Mouse (Mus musculus) kidney, embryonic 14.5 days (tissue): Measurements from ENCODE around the gene Gm20671. TPM values are rescaled to one million over a fixed set of nuclear protein-coding genes. Genes with fewer than 3 reads are reported as not detected.
"Not testable (repeated sequence)": the region's sequence is repeated elsewhere in the genome, so short reads cannot be mapped to it uniquely, and the experiment has no call there.

Experiments used
- ATAC-seq: fragments of 200-750 bp; cut with Nextera tagmentation; 2 replicates; pipeline ENCODE4 v1.8.0; 2017; ENCODE audit warnings: moderate number of reproducible peaks, mild to moderate bottlenecking, moderate TSS enrichment, moderate library complexity; ENCODE audit not compliant: low FRiP score, low TSS enrichment
- H3K27ac ChIP-seq: fragments of 300-500 bp; sonication (generic); 2 replicates; pipeline ENCODE4 v1.5.1; 2014; ENCODE audit warnings: low read depth, mild to moderate bottlenecking, low read length, moderate library complexity, mixed read lengths
- H3K27me3 ChIP-seq: fragments of 300-500 bp; sonication (generic); 2 replicates; pipeline ENCODE4 v1.6.1; 2014; ENCODE audit warnings: mild to moderate bottlenecking, low read length; ENCODE audit not compliant: control insufficient read depth, insufficient read depth
- H3K36me3 ChIP-seq: fragments of 300-500 bp; sonication (generic); 2 replicates; pipeline ENCODE4 v1.6.1; 2014; ENCODE audit warnings: low read length, mixed read lengths; ENCODE audit not compliant: control insufficient read depth, insufficient read depth
- H3K4me1 ChIP-seq: fragments of 300-500 bp; sonication (generic); 2 replicates; pipeline ENCODE4 v1.6.1; 2014; ENCODE audit warnings: low read length, mixed read lengths; ENCODE audit not compliant: control insufficient read depth, insufficient read depth
- H3K4me2 ChIP-seq: fragments of 300-500 bp; sonication (generic); replicated peaks from 2 replicates; pipeline ENCODE4 v1.6.1; 2014; ENCODE audit warnings: low read depth, mild to moderate bottlenecking, low read length
- H3K4me3 ChIP-seq: fragments of 300-500 bp; sonication (generic); 2 replicates; pipeline ENCODE4 v1.5.1; 2014; ENCODE audit warnings: mild to moderate bottlenecking, low read length
- H3K9ac ChIP-seq: fragments of 300-500 bp; sonication (generic); 2 replicates; pipeline ENCODE4 v1.6.1; 2014; ENCODE audit warnings: low read depth, mild to moderate bottlenecking, low read length, moderate library complexity
- H3K9me3 ChIP-seq: fragments of 300-500 bp; sonication (generic); 2 replicates; pipeline ENCODE4 v1.6.1; 2016; ENCODE audit warnings: low read length; ENCODE audit not compliant: control insufficient read depth
- WGBS: fragments of 180-500 bp; shearing (Covaris S2); extraction: QIAGEN DNeasy Blood & Tissue Kit; methylation state at CpG from one replicate; pipeline ENCODE4 v1.1.7; 2014; 5-methylcytosine and 5-hydroxymethylcytosine counted together
- polyA plus RNA-seq: library from polyadenylated mRNA; unstranded; fragments of >200 nt; fragmentation: Nextera tagmentation; extraction: Ambion mirVana; gene quantifications from 2 replicates; pipeline ENCODE4 v1.2.1, GENCODE M21; 2014

Gene Gm20671
- polyA plus RNA-seq, 1 experiment from 2014 or later: not detected

GRCm38 (mm10) chr5:32747650-32748375 lies 79.1 kb downstream of the Gm20671 start:
- no peak overlapping the region for H3K4me3 ChIP-seq
- 61% methylated on average over 6 of the region's 6 CpGs for WGBS
- ATAC-seq: no peak

GRCm38 (mm10) chr5:32745705-32746655 lies 80.9 kb downstream of the Gm20671 start:
- Histone ChIP-seq H3K4me2 (peak overlapping the region; percentile 54), H3K9me3 (no peaks in the 10 kb centered on the region)
- 2% methylated on average over 8 of the region's 10 CpGs for WGBS

More at GRCm38 (mm10) chr5:32747650-32748375, 79.1 kb downstream of the Gm20671 start:
- no peak overlapping the region for H3K4me2 ChIP-seq
- no peak overlapping the region for H3K27ac ChIP-seq
- peaks cover 23% of the 10 kb centered on the region for H3K4me1 ChIP-seq
- H3K27me3 ChIP-seq: no peaks in the 10 kb centered on the region
- H3K9me3 ChIP-seq: no peaks in the 10 kb centered on the region
- H3K36me3 ChIP-seq: no peaks in the 10 kb centered on the region
- no peak overlapping the region for H3K9ac ChIP-seq

GRCm38 (mm10) chr5:32742149-32742548 lies 84.8 kb downstream of the Gm20671 start:
- ATAC-seq: no peak
- Histone ChIP-seq H3K9me3 (no peaks in the 10 kb centered on the region), H3K4me2 (no peak overlapping the region), H3K36me3 (peaks cover 17% of the 10 kb centered on the region; the same call in 1 of the 2 replicates), H3K27ac (no peak overlapping the region), H3K9ac (no peak overlapping the region), H3K27me3 (no peaks in the 10 kb centered on the region), H3K4me3 (no peak overlapping the region), H3K4me1 (peaks cover 20% of the 10 kb centered on the region)
- WGBS: 71% methylated on average over 9 of the region's 9 CpGs

More at GRCm38 (mm10) chr5:32745705-32746655, 80.9 kb downstream of the Gm20671 start:
- peak overlapping the region; percentile 57 for H3K9ac ChIP-seq
- peak overlapping the region; percentile 45 for H3K4me3 ChIP-seq
- peak; percentile 92 for ATAC-seq
- H3K27ac ChIP-seq: peak overlapping the region; percentile 91
- no peaks in the 10 kb centered on the region for H3K27me3 ChIP-seq
- H3K36me3 ChIP-seq: peaks cover 3% of the 10 kb centered on the region; the same call in 1 of the 2 replicates
- peaks cover 23% of the 10 kb centered on the region for H3K4me1 ChIP-seq

- H3K4me3 ChIP-seq, H3K9ac ChIP-seq, ATAC-seq, H3K9me3 ChIP-seq, H3K27me3 ChIP-seq, H3K27ac ChIP-seq, H3K4me2 ChIP-seq: not testable (repeated sequence)
- peaks cover 18% of the 10 kb centered on the region; the same call in 1 of the 2 replicates for H3K36me3 ChIP-seq
- H3K4me1 ChIP-seq: peaks cover 13% of the 10 kb centered on the region; the same call in 1 of the 2 replicates
- WGBS: 86% methylated on average over 4 of the region's 4 CpGs
Observed at GRCm38 (mm10) chr5:32741377-32741776, 85.5 kb downstream of the Gm20671 start.

GRCm38 (mm10) chr5:32740850-32741249 lies 86.1 kb downstream of the Gm20671 start:
- H3K4me1 ChIP-seq, H3K27ac ChIP-seq, H3K27me3 ChIP-seq, H3K9ac ChIP-seq, ATAC-seq, H3K4me2 ChIP-seq, H3K9me3 ChIP-seq, H3K4me3 ChIP-seq: not testable (repeated sequence)
- WGBS: 85% methylated on average over 8 of the region's 8 CpGs
- peaks cover 19% of the 10 kb centered on the region; the same call in 1 of the 2 replicates for H3K36me3 ChIP-seq

GRCm38 (mm10) chr5:32740138-32740537 lies 86.8 kb downstream of the Gm20671 start:
- peaks cover 26% of the 10 kb centered on the region; the same call in 1 of the 2 replicates for H3K36me3 ChIP-seq
- 96% methylated on average over 3 of the region's 3 CpGs for WGBS
- no peak for ATAC-seq
- no peak overlapping the region for H3K4me2 ChIP-seq
- no peaks in the 10 kb centered on the region for H3K27me3 ChIP-seq
- H3K4me1 ChIP-seq: peaks cover under 1% of the 10 kb centered on the region; the same call in 1 of the 2 replicates
- H3K9me3 ChIP-seq: no peaks in the 10 kb centered on the region
- no peak overlapping the region for H3K9ac ChIP-seq
- no peak overlapping the region for H3K27ac ChIP-seq
- no peak overlapping the region for H3K4me3 ChIP-seq

- not testable (repeated sequence) for H3K27me3 ChIP-seq, H3K9ac ChIP-seq, H3K4me2 ChIP-seq, H3K4me1 ChIP-seq, H3K4me3 ChIP-seq, H3K27ac ChIP-seq, H3K9me3 ChIP-seq
- 93% methylated on average over 3 of the region's 3 CpGs for WGBS
- ATAC-seq: peak; percentile 50; the same call in 1 of the 2 replicates
- H3K36me3 ChIP-seq: peaks cover 26% of the 10 kb centered on the region; the same call in 1 of the 2 replicates
Observed at GRCm38 (mm10) chr5:32736770-32737169, 90.1 kb downstream of the Gm20671 start.

GRCm38 (mm10) chr5:32735779-32736178 lies 91.1 kb downstream of the Gm20671 start:
- Histone ChIP-seq H3K9ac (no peak overlapping the region), H3K4me1 (no peaks in the 10 kb centered on the region), H3K4me3 (no peak overlapping the region), H3K27me3 (no peaks in the 10 kb centered on the region), H3K9me3 (no peaks in the 10 kb centered on the region), H3K36me3 (peaks cover 26% of the 10 kb centered on the region; the same call in 1 of the 2 replicates), H3K4me2 (no peak overlapping the region), H3K27ac (no peak overlapping the region)
- ATAC-seq: no peak
- 78% methylated on average over 6 of the region's 6 CpGs for WGBS
